Mouse (Mus musculus) CH12.LX (cell line): ENCODE data around the gene Msantd1.

Source experiments
- CHD1 ChIP-seq: IDR thresholded peaks from 2 replicates; pipeline ENCODE4 v1.6.1; 2012; ENCODE audit warnings: low read depth, low read length, improper control_type of control experiment, inconsistent platforms
- CHD2 ChIP-seq: IDR thresholded peaks from 2 replicates; pipeline ENCODE4 v1.6.1; 2011; ENCODE audit warnings: low read length, improper control_type of control experiment
- CTCF ChIP-seq, 2 experiments: IDR thresholded peaks in 1 of 2; conservative IDR thresholded peaks in 1 of 2; 2 replicates each; pipeline ENCODE4 v1.5.1; 2011 to 2012; ENCODE audit warnings: low read depth in 2 of 2, low read length in 2 of 2, improper control_type of control experiment in 1 of 2, inconsistent platforms in 1 of 2, mild to moderate bottlenecking in 1 of 2, moderate library complexity in 1 of 2
- ELF1 ChIP-seq: IDR thresholded peaks from 2 replicates; pipeline ENCODE4 v1.6.1; 2014; ENCODE audit warnings: low read depth, mild to moderate bottlenecking, inconsistent platforms, low read length, improper control_type of control experiment
- EP300 ChIP-seq: IDR thresholded peaks from 2 replicates; pipeline ENCODE4 v1.6.1; 2011; ENCODE audit warnings: low read length, improper control_type of control experiment
- ETS1 ChIP-seq: conservative IDR thresholded peaks from 2 replicates; pipeline ENCODE4 v1.6.1; 2012; ENCODE audit warnings: low read depth, mild to moderate bottlenecking, inconsistent platforms, low read length, improper control_type of control experiment, moderate library complexity
- HCFC1 ChIP-seq: IDR thresholded peaks from 2 replicates; pipeline ENCODE4 v1.6.1; 2012; ENCODE audit warnings: low read depth, mild to moderate bottlenecking, inconsistent platforms, low read length, improper control_type of control experiment
- MEF2A ChIP-seq: IDR thresholded peaks from 2 replicates; pipeline ENCODE4 v1.6.1; 2014; ENCODE audit warnings: low read depth, mild to moderate bottlenecking, inconsistent platforms, low read length, improper control_type of control experiment, borderline replicate concordance
- NRF1 ChIP-seq: IDR thresholded peaks from 2 replicates; pipeline ENCODE4 v1.6.1; 2014; ENCODE audit warnings: low read depth, mild to moderate bottlenecking, inconsistent platforms, low read length, improper control_type of control experiment, moderate library complexity
- POLR2A ChIP-seq: IDR thresholded peaks from 2 replicates; pipeline ENCODE4 v1.6.1; 2011; ENCODE audit warnings: low read depth, mild to moderate bottlenecking, improper control_type of control experiment, low read length
- POLR2AphosphoS2 ChIP-seq: IDR thresholded peaks from 2 replicates; pipeline ENCODE4 v1.6.1; 2011; ENCODE audit warnings: low read depth, low read length, improper control_type of control experiment
- SMC3 ChIP-seq: IDR thresholded peaks from 2 replicates; pipeline ENCODE4 v1.6.1; 2011; ENCODE audit warnings: low read depth, low read length, improper control_type of control experiment
- USF1 ChIP-seq: IDR thresholded peaks from 2 replicates; pipeline ENCODE4 v1.6.1; 2014; ENCODE audit warnings: low read depth, mild to moderate bottlenecking, inconsistent platforms, low read length, improper control_type of control experiment
- ZC3H11A ChIP-seq: IDR thresholded peaks from 2 replicates; pipeline ENCODE4 v1.6.1; 2012; ENCODE audit warnings: low read depth, mild to moderate bottlenecking, inconsistent platforms, low read length, improper control_type of control experiment

DNA sequence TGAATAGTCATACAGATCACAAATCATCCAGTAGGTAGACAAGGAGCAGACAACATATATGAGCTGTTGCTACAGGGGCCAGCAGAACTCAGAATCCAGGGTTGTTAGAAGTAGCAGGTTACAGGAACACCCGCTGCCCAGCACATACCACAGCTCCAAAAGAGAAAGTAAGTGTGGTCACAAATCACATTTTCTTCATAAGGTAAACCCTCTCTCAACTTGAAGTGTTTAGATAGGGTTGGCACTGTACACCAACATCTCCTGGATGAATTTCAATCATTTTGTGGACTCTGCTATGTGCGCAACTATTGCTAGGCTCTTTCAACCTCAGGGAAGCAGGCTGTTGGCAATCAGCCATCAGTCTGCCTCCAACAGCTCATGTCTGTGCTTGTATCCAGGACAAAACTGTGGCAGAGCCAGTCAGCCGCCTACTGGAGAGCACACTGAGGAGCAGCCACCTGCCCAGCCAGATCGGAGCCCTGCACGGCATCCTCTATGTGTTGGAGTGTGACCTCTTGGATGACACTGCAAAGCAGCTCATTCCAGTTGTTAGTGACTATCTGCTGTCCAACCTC, 4.9 kb upstream of the Msantd1 start:
- TF ChIP-seq ELF1: no peak
- TF ChIP-seq HCFC1: no peak
- no peak for TF ChIP-seq ETS1
- TF ChIP-seq POLR2A: no peak
- TF ChIP-seq EP300: no peak
- TF ChIP-seq ZC3H11A: no peak
- no peak for TF ChIP-seq NRF1
- TF ChIP-seq CHD2: no peak
- no peak for TF ChIP-seq CTCF (conservative IDR thresholded peaks at IDR 0.05 in 1 of 2, IDR thresholded peaks at IDR 0.05 in 1 of 2; ENCODE audit: low read depth in 2 of 2, low read length in 2 of 2)
- no peak for TF ChIP-seq POLR2AphosphoS2
- TF ChIP-seq SMC3: no peak
- no peak for TF ChIP-seq CHD1
- TF ChIP-seq USF1: no peak
- no peak for TF ChIP-seq MEF2A
